Mouse (Mus musculus) midbrain, embryonic 12.5 days (tissue): ENCODE data around the gene Ncoa5. TPM values are rescaled to one million over a fixed set of nuclear protein-coding genes. Genes with fewer than 3 reads are reported as not detected.
A peak's percentile ranks its signal among the peaks of the same experiment; 100 is the strongest.

Experiments
- ATAC-seq: fragments of 200-750 bp; cut with Nextera tagmentation; 2 replicates; pipeline ENCODE4 v1.8.0; 2017; ENCODE audit warnings: low read depth, moderate TSS enrichment, moderate library complexity; ENCODE audit not compliant: low FRiP score
- H3K27ac ChIP-seq: fragments of 300-500 bp; sonication (generic); replicated peaks from 2 replicates; pipeline ENCODE4 v1.5.1; 2016; ENCODE audit warnings: mild to moderate bottlenecking
- H3K27me3 ChIP-seq: fragments of 300-500 bp; sonication (generic); 2 replicates; pipeline ENCODE4 v1.6.1; 2016; ENCODE audit warnings: mild to moderate bottlenecking
- H3K36me3 ChIP-seq: fragments of 300-500 bp; sonication (generic); 2 replicates; pipeline ENCODE4 v1.6.1; 2016
- H3K4me1 ChIP-seq: fragments of 300-500 bp; sonication (generic); 2 replicates; pipeline ENCODE4 v1.6.1; 2016
- H3K4me2 ChIP-seq: fragments of 300-500 bp; sonication (generic); replicated peaks from 2 replicates; pipeline ENCODE4 v1.6.1; 2016; ENCODE audit warnings: mild to moderate bottlenecking, moderate library complexity
- H3K4me3 ChIP-seq: fragments of 300-500 bp; sonication (generic); 2 replicates; pipeline ENCODE4 v1.5.1; 2016; ENCODE audit warnings: mild to moderate bottlenecking
- H3K9ac ChIP-seq: fragments of 300-500 bp; sonication (generic); replicated peaks from 2 replicates; pipeline ENCODE4 v1.6.1; 2016; ENCODE audit warnings: mild to moderate bottlenecking, moderate library complexity
- H3K9me3 ChIP-seq: fragments of 300-500 bp; sonication (generic); 2 replicates; pipeline ENCODE4 v1.6.1; 2016; ENCODE audit warnings: mild to moderate bottlenecking
- WGBS: fragments of 180-500 bp; shearing (Covaris S2); methylation state at CpG from one replicate; pipeline ENCODE4 v1.1.7; 2016; 5-methylcytosine and 5-hydroxymethylcytosine counted together
- polyA plus RNA-seq: library from polyadenylated mRNA; unstranded; fragments of >200 nt; fragmentation: Nextera tagmentation; extraction: Ambion mirVana; gene quantifications from 2 replicates; pipeline ENCODE4 v1.2.1, GENCODE M21; 2016

The Ncoa5 gene
- polyA plus RNA-seq, result 141 and 148 TPM in 2 replicates

- Histone ChIP-seq H3K27ac (peak within 1 kb of the TSS; percentile 96), H3K4me2 (peak within 1 kb of the TSS; percentile 73), H3K4me1 (peaks cover 37% of the 10 kb centered on the region), H3K9me3 (no peaks in the 10 kb centered on the region), H3K36me3 (no peaks in the 10 kb centered on the region), H3K27me3 (no peaks in the 10 kb centered on the region), H3K4me3 (peak within 1 kb of the TSS; percentile 97), H3K9ac (peak within 1 kb of the TSS; percentile 98)
- ATAC-seq, result peak; percentile 97
- under 1% methylated on average over 97 of the region's 111 CpGs for WGBS
Observed at GRCm38 (mm10) chr2:165034131-165035057, at the start of gene Ncoa5. Gene Ncoa5, minus strand, starts transcription at chr2:165034867.

GRCm38 (mm10) chr2:165081257-165081656 lies 46.6 kb upstream of the Ncoa5 start:
- Histone ChIP-seq H3K9me3 (no peaks in the 10 kb centered on the region), H3K9ac (no peak overlapping the region), H3K4me1 (peaks cover 50% of the 10 kb centered on the region), H3K36me3 (no peaks in the 10 kb centered on the region), H3K27ac (no peak overlapping the region), H3K4me3 (no peak overlapping the region), H3K4me2 (no peak overlapping the region), H3K27me3 (peaks cover 55% of the 10 kb centered on the region)
- 16% methylated on average over 7 of the region's 7 CpGs for WGBS
- no peak for ATAC-seq

- no peak overlapping the region for H3K4me2 ChIP-seq
- H3K4me3 ChIP-seq, result no peak overlapping the region
- peaks cover 56% of the 10 kb centered on the region for H3K4me1 ChIP-seq
- ATAC-seq, result no peak
- H3K27ac ChIP-seq, result no peak overlapping the region
- no peak overlapping the region for H3K9ac ChIP-seq
- no peaks in the 10 kb centered on the region for H3K36me3 ChIP-seq
- no peaks in the 10 kb centered on the region for H3K9me3 ChIP-seq
- H3K27me3 ChIP-seq, result peaks cover 61% of the 10 kb centered on the region
- 29% methylated on average over 9 of the region's 9 CpGs for WGBS
Observed at GRCm38 (mm10) chr2:165080657-165081056, 46.0 kb upstream of the Ncoa5 start.

GRCm38 (mm10) chr2:165078605-165079004 lies 43.9 kb upstream of the Ncoa5 start:
- peaks cover 80% of the 10 kb centered on the region for H3K27me3 ChIP-seq
- WGBS, result 24% methylated on average over 10 of the region's 10 CpGs

GRCm38 (mm10) chr2:165078045-165078444 lies 43.4 kb upstream of the Ncoa5 start:
- Histone ChIP-seq H3K27me3 (peaks cover 86% of the 10 kb centered on the region), H3K4me1 (peaks cover 58% of the 10 kb centered on the region)

More at GRCm38 (mm10) chr2:165078605-165079004, 43.9 kb upstream of the Ncoa5 start:
- Histone ChIP-seq H3K27ac (no peak overlapping the region), H3K9ac (no peak overlapping the region), H3K4me2 (no peak overlapping the region), H3K4me3 (no peak overlapping the region), H3K9me3 (no peaks in the 10 kb centered on the region), H3K4me1 (peaks cover 58% of the 10 kb centered on the region), H3K36me3 (no peaks in the 10 kb centered on the region)
- no peak for ATAC-seq

DNA sequence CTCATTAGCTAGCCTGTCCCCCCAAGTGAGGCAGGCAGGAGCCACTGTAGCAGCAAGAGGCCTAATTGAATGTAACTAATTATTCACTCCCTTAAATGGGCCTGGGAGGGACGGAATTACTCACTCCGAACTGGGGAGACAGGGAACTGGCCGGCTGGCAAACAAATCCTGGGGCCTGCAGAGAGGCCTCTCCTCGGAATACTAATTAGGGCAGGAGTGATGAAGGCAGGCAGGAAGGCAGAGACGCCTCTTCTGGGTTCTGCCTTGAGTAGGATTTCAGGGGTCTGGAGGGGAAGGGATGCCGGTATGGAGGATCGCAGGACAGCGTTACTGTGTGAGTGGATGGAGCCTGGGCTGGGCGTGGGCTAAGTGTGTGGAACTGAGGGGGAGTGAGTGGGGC lies 42.4 kb upstream of the Ncoa5 start:
- Histone ChIP-seq H3K27ac (peak overlapping the region; percentile 60), H3K27me3 (peaks cover 90% of the 10 kb centered on the region), H3K9me3 (no peaks in the 10 kb centered on the region), H3K9ac (peak overlapping the region; percentile 37), H3K4me3 (no peak overlapping the region), H3K4me1 (peaks cover 58% of the 10 kb centered on the region), H3K36me3 (no peaks in the 10 kb centered on the region), H3K4me2 (peak overlapping the region; percentile 31)
- peak; percentile 53 for ATAC-seq
- WGBS, result 0% methylated on average over 9 of the region's 9 CpGs

More at GRCm38 (mm10) chr2:165078045-165078444, 43.4 kb upstream of the Ncoa5 start:
- ATAC-seq, result no peak
- Histone ChIP-seq H3K9ac (no peak overlapping the region), H3K27ac (no peak overlapping the region), H3K4me2 (no peak overlapping the region), H3K4me3 (no peak overlapping the region), H3K9me3 (no peaks in the 10 kb centered on the region), H3K36me3 (no peaks in the 10 kb centered on the region)
- 64% methylated on average over 8 of the region's 8 CpGs for WGBS

DNA sequence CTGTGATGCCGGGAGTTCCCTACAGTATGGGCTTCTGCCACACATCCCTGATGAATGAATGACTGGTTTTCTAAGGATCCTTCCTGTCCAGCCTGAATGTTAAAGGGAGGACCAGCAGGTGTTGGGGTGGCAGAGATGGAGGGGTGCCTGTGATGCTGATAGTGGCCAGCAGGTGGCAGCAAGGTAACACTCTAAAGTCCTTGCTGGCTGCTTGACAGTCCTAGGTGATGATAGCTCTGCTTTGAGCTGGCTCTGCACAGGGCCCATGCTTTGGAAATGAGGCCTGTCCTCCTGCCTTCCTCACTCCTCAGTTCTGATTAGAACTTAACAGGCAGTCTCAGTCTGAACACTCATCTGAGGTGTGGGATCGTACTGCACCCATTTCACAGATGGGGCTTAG lies 40.3 kb upstream of the Ncoa5 start:
- H3K27ac ChIP-seq, result no peak overlapping the region
- H3K4me2 ChIP-seq, result no peak overlapping the region
- H3K9me3 ChIP-seq, result no peaks in the 10 kb centered on the region
- no peaks in the 10 kb centered on the region for H3K36me3 ChIP-seq
- no peak overlapping the region for H3K9ac ChIP-seq
- peaks cover 50% of the 10 kb centered on the region for H3K4me1 ChIP-seq
- H3K27me3 ChIP-seq, result peaks cover 92% of the 10 kb centered on the region
- no peak for ATAC-seq
- no peak overlapping the region for H3K4me3 ChIP-seq
- WGBS, result 46% methylated on average over 2 of the region's 2 CpGs

- Histone ChIP-seq H3K4me3 (no peak overlapping the region), H3K36me3 (no peaks in the 10 kb centered on the region), H3K27ac (no peak overlapping the region), H3K4me2 (no peak overlapping the region), H3K9ac (no peak overlapping the region), H3K27me3 (peaks cover 92% of the 10 kb centered on the region), H3K4me1 (peaks cover 47% of the 10 kb centered on the region), H3K9me3 (no peaks in the 10 kb centered on the region)
- WGBS, result 50% methylated on average over 11 of the region's 11 CpGs
- ATAC-seq, result no peak
Observed at GRCm38 (mm10) chr2:165074081-165074884, 39.6 kb upstream of the Ncoa5 start.

- peaks cover 38% of the 10 kb centered on the region for H3K4me1 ChIP-seq
- no peak overlapping the region for H3K27ac ChIP-seq
- no peak overlapping the region for H3K9ac ChIP-seq
- 28% methylated on average over 8 of the region's 9 CpGs for WGBS
- no peak overlapping the region for H3K4me3 ChIP-seq
- no peak overlapping the region for H3K4me2 ChIP-seq
- no peak for ATAC-seq
- no peaks in the 10 kb centered on the region for H3K36me3 ChIP-seq
- peaks cover 87% of the 10 kb centered on the region for H3K27me3 ChIP-seq
- H3K9me3 ChIP-seq, result no peaks in the 10 kb centered on the region
Observed at GRCm38 (mm10) chr2:165073381-165073781, 38.7 kb upstream of the Ncoa5 start.

DNA sequence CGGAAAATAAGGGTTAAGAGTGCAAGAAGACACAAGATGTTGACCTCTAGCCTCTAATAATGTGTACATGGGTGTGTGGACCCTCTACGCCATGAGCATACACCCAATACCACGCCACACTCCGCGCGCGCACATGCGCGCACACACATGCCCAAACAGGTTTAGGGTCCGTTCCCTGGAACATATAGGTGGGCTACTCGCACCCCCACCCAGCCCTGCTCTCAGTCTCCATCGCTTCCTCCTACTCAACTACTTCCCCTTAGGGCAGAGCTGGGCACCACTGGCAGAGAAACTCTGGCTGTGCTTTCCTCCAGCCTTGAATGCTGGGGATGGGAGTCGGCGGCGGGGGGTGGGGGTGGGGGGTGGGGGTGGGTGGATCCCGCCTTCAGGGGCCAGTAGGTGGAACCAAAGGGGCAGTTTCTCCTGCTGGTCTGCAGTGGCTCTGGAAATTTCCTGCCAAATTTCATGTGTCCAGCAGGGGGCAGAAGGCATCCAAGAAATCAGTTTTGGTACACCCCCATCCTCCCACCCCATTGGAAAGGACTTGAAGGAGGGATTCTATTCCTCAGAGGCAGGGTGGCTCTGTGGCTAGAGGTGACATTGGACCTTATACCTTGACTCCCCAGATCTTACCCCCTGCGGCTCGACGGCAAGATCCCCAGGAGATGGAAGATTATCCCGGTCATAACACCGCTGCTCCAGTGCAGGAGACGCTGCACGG lies 35.6 kb upstream of the Ncoa5 start:
- Histone ChIP-seq H3K27me3 (peaks cover 56% of the 10 kb centered on the region), H3K36me3 (no peaks in the 10 kb centered on the region), H3K9ac (no peak overlapping the region; the same call in 1 of the 2 replicates), H3K27ac (no peak overlapping the region), H3K4me3 (no peak overlapping the region), H3K4me1 (peaks cover 8% of the 10 kb centered on the region), H3K9me3 (no peaks in the 10 kb centered on the region), H3K4me2 (peak overlapping the region; percentile 44)
- WGBS, result 15% methylated on average over 23 of the region's 23 CpGs
- peak; percentile 50 for ATAC-seq

DNA sequence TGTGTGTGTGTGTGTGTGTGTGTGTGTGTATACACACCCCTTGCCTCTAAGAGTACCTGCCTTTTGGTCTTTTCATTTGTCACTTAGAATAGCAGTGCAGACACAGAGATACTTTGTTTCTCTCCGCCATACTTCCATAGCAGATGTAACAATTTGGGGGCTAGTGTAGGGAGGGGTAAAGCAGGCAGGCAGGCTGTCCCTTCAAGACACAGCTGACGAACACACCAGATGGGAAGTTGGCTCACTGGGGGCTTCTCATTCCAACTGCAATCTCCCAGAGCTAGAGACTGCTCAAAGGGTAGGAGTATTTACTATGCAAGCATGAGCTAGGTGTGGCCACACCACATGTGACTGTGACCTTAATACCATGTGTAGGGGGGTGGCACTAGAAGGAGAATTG lies 34.1 kb upstream of the Ncoa5 start:
- Histone ChIP-seq H3K27ac (no peak overlapping the region), H3K9ac (no peak overlapping the region), H3K27me3 (peaks cover 43% of the 10 kb centered on the region), H3K4me1 (peaks cover 8% of the 10 kb centered on the region), H3K4me2 (no peak overlapping the region), H3K4me3 (no peak overlapping the region), H3K36me3 (no peaks in the 10 kb centered on the region), H3K9me3 (no peaks in the 10 kb centered on the region)
- no peak for ATAC-seq
- 84% methylated on average over 2 of the region's 2 CpGs for WGBS
